Mouse (Mus musculus) hindbrain, embryonic 12.5 days (tissue): Measurements from ENCODE around the gene 1600014C10Rik. TPM values are rescaled to one million over a fixed set of nuclear protein-coding genes. Genes with fewer than 3 reads are reported as not detected.

Experiments used
- ATAC-seq: fragments of 200-750 bp; cut with Nextera tagmentation; 2 replicates; pipeline ENCODE4 v1.8.0; 2017; ENCODE audit warnings: moderate TSS enrichment; ENCODE audit not compliant: low FRiP score
- H3K27ac ChIP-seq: fragments of 300-500 bp; sonication (generic); 2 replicates; pipeline ENCODE4 v1.5.1; 2016; ENCODE audit warnings: mild to moderate bottlenecking
- H3K27me3 ChIP-seq: fragments of 300-500 bp; sonication (generic); 2 replicates; pipeline ENCODE4 v1.6.1; 2016; ENCODE audit warnings: mild to moderate bottlenecking
- H3K36me3 ChIP-seq: fragments of 300-500 bp; sonication (generic); 2 replicates; pipeline ENCODE4 v1.6.1; 2016; ENCODE audit warnings: mild to moderate bottlenecking
- H3K4me1 ChIP-seq: fragments of 300-500 bp; sonication (generic); 2 replicates; pipeline ENCODE4 v1.6.1; 2016
- H3K4me2 ChIP-seq: fragments of 300-500 bp; sonication (generic); replicated peaks from 2 replicates; pipeline ENCODE4 v1.6.1; 2016; ENCODE audit warnings: mild to moderate bottlenecking
- H3K4me3 ChIP-seq: fragments of 300-500 bp; sonication (generic); 2 replicates; pipeline ENCODE4 v1.5.1; 2016; ENCODE audit warnings: mild to moderate bottlenecking
- H3K9ac ChIP-seq: fragments of 300-500 bp; sonication (generic); 2 replicates; pipeline ENCODE4 v1.6.1; 2016; ENCODE audit warnings: mild to moderate bottlenecking, moderate library complexity
- H3K9me3 ChIP-seq: fragments of 300-500 bp; sonication (generic); replicated peaks from 2 replicates; pipeline ENCODE4 v1.6.1; 2016; ENCODE audit warnings: mild to moderate bottlenecking
- WGBS: fragments of 180-500 bp; shearing (Covaris S2); methylation state at CpG from one replicate; pipeline ENCODE4 v1.1.7; 2016; 5-methylcytosine and 5-hydroxymethylcytosine counted together
- polyA plus RNA-seq: library from polyadenylated mRNA; unstranded; fragments of >200 nt; fragmentation: Nextera tagmentation; extraction: Ambion mirVana; gene quantifications from 2 replicates; pipeline ENCODE4 v1.2.1, GENCODE M21; 2016

1600014C10Rik gene
- polyA plus RNA-seq, 1 experiment from 2014 or later: 22.3 TPM

DNA sequence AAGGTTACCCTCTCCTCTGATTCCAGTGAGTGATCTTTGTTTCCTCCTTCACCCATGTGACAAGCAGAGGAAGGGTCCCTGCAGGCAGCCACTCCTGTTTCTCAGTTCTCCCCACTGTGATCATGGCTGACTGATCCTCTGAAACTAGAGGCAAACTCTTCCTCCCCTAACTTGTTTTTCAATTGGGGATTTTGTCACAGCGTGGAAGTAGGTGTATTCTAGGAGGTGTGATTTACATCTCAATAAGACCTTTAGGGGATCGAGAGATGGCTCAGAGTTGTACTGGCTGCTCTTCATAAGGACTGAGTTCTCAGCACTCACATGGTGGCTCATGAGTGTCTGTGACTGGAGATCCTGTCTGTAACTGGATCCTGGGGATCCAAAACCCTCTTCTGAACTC is 22.8 kb downstream of the 1600014C10Rik start:
- no peaks in the 10 kb centered on the region for H3K36me3 ChIP-seq
- no peak for ATAC-seq
- H3K4me1 ChIP-seq: peaks cover under 1% of the 10 kb centered on the region; the same call in 1 of the 2 replicates
- no peak overlapping the region for H3K4me3 ChIP-seq
- H3K27me3 ChIP-seq: no peaks in the 10 kb centered on the region
- no peak overlapping the region for H3K9ac ChIP-seq
- WGBS: 14% methylated on average over 2 of the region's 2 CpGs
- no peak overlapping the region for H3K4me2 ChIP-seq
- no peak overlapping the region for H3K27ac ChIP-seq
- H3K9me3 ChIP-seq: no peaks in the 10 kb centered on the region; the same call in 1 of the 2 replicates

GRCm38 (mm10) chr7:38206564-38206963 is 23.5 kb downstream of the 1600014C10Rik start:
- H3K27ac ChIP-seq: no peak overlapping the region
- H3K4me3 ChIP-seq: no peak overlapping the region
- no peaks in the 10 kb centered on the region for H3K4me1 ChIP-seq
- no peak overlapping the region for H3K4me2 ChIP-seq
- H3K36me3 ChIP-seq: no peaks in the 10 kb centered on the region
- H3K9ac ChIP-seq: no peak overlapping the region
- ATAC-seq: no peak
- no peaks in the 10 kb centered on the region; the same call in 1 of the 2 replicates for H3K9me3 ChIP-seq
- no peaks in the 10 kb centered on the region for H3K27me3 ChIP-seq
- WGBS: 80% methylated on average over 3 of the region's 3 CpGs

- Histone ChIP-seq H3K27me3 (no peaks in the 10 kb centered on the region), H3K4me2 (no peak overlapping the region), H3K4me3 (no peak overlapping the region), H3K9ac (no peak overlapping the region), H3K36me3 (no peaks in the 10 kb centered on the region), H3K9me3 (no peaks in the 10 kb centered on the region; the same call in 1 of the 2 replicates), H3K4me1 (no peaks in the 10 kb centered on the region), H3K27ac (no peak overlapping the region)
- 73% methylated on average over 3 of the region's 3 CpGs for WGBS
- no peak for ATAC-seq
Observed at GRCm38 (mm10) chr7:38208969-38209368, 26.0 kb downstream of the 1600014C10Rik start.

DNA sequence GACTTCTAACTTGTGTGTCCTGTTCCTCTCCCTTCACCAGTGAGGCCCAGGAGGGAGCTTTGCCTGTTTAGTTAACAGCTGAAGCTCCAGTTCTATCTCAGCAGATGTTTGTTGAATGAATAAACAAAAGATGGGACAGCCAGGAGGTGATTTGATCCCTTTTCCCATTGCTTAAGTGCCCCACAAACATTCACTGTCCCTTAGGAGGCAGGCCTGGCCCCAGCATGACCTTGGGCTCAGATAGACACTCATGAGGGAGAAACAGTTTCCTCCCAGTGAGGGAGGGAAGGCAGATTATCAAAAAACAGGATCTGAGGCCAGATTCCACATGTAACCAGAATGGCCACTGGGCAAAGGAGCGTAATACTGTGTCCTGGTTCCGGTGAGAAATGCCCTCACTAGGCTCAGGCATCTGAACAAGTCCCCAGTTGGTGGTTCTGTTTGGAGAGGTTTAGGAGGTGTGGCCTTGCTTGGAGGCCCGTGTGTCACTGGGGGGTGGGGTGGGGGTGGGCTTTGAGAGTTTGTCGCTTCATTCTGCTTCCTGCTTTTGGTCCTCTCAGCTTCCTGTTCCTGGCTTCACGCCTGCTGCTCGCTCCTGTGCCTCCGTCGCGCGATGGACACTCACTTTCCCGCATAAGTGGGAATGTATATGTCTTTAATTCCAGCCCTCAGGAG is 26.6 kb downstream of the 1600014C10Rik start:
- no peaks in the 10 kb centered on the region for H3K36me3 ChIP-seq
- no peak for ATAC-seq
- H3K27ac ChIP-seq: no peak overlapping the region

GRCm38 (mm10) chr7:38212651-38213062 is 29.6 kb downstream of the 1600014C10Rik start:
- Histone ChIP-seq H3K27ac (no peak overlapping the region), H3K4me1 (no peaks in the 10 kb centered on the region; the same call in 1 of the 2 replicates), H3K4me3 (no peak overlapping the region), H3K9me3 (no peaks in the 10 kb centered on the region), H3K27me3 (no peaks in the 10 kb centered on the region), H3K9ac (no peak overlapping the region), H3K36me3 (no peaks in the 10 kb centered on the region), H3K4me2 (no peak overlapping the region)
- 68% methylated on average over 3 of the region's 3 CpGs for WGBS
- ATAC-seq: no peak

More for the DNA sequence above, 26.6 kb downstream of the 1600014C10Rik start:
- Histone ChIP-seq H3K4me2 (no peak overlapping the region), H3K27me3 (no peaks in the 10 kb centered on the region), H3K4me3 (no peak overlapping the region), H3K9me3 (no peaks in the 10 kb centered on the region), H3K4me1 (no peaks in the 10 kb centered on the region), H3K9ac (no peak overlapping the region)
- WGBS: 70% methylated on average over 11 of the region's 11 CpGs

DNA sequence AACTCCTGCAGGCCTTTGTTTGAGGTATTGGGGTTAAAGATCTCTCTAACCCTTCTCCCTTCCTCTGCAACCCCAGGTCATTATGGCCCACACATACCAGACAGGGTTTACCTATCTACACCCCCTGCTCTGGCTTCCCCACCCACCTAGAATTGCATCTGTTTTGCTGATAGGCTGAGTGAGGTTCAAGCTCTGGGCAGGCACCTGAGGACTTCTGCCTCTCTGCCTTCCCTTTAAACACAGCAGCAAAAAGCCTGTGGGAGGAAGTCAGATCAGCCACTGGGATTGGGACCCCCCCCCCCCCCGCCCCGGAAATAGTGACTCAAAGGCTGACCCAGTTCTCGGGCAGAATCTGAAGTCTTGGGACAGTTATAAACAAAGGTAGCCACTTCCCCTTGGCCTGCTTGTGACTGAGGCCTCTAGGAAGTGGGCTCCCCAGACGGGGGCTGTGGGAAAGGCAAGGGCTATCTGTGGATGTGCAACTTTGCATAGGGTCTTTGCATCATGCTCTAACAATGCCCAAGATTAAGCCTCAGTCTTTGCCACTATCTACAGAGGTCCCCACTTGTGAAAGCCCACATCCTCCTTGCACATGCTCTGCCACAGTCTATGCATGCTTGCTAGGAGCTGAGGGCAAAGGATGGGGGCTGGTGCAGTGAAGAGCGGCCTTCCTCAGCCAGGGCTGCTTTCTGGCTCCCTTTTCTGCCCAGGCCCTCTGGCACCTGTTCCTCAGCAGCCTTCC is 31.6 kb downstream of the 1600014C10Rik start:
- Histone ChIP-seq H3K36me3 (no peaks in the 10 kb centered on the region), H3K4me3 (no peak overlapping the region), H3K27ac (no peak overlapping the region), H3K9ac (no peak overlapping the region), H3K4me1 (no peaks in the 10 kb centered on the region; the same call in 1 of the 2 replicates), H3K9me3 (no peaks in the 10 kb centered on the region), H3K27me3 (no peaks in the 10 kb centered on the region), H3K4me2 (no peak overlapping the region)
- ATAC-seq: no peak
- 84% methylated on average over 5 of the region's 5 CpGs for WGBS

DNA sequence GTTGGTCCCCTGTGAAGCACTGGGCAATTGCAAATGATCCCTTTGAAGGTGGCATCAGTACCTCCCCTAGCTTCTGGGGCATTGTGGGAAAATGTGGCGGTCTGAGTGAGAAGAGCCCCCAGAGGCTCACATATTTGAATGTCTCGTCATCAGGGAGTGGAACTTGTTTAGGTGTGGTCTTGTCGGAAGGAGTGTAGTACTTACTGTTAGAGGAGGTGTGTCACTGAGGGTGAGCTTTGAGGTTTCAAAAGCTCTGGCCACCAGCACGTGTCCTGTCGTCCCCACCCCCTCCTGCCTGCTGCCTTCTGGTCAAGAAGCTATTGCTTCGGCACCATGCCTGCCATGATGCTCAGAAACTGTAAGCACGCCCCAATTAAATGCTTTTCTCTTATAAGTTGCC is 32.3 kb downstream of the 1600014C10Rik start:
- no peak for ATAC-seq
- Histone ChIP-seq H3K9me3 (no peaks in the 10 kb centered on the region), H3K36me3 (no peaks in the 10 kb centered on the region), H3K4me1 (no peaks in the 10 kb centered on the region; the same call in 1 of the 2 replicates), H3K27ac (no peak overlapping the region), H3K4me2 (no peak overlapping the region), H3K4me3 (no peak overlapping the region), H3K27me3 (no peaks in the 10 kb centered on the region), H3K9ac (no peak overlapping the region)
- WGBS: 80% methylated on average over 7 of the region's 7 CpGs

DNA sequence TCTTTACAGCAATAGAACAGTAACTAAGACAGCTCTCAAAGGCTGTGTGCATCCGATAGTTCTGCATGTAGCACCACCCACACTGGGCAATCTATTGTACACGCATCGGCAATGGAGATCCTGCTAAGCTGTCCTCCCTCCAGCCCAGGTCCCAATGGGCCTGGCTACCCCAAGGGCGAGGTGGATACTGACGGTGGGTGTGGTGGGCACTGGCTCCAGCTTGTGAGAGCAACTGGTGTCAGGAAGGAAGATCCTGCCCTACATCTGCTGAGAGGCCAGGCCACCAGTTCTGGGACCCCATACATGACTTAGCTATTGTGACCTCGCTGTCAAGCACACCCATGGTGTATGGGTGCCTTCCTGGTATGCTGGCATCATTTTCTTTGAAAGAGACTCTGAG is 32.7 kb downstream of the 1600014C10Rik start:
- no peak for ATAC-seq
- WGBS: 85% methylated on average over 6 of the region's 6 CpGs
- no peak overlapping the region for H3K9ac ChIP-seq

DNA sequence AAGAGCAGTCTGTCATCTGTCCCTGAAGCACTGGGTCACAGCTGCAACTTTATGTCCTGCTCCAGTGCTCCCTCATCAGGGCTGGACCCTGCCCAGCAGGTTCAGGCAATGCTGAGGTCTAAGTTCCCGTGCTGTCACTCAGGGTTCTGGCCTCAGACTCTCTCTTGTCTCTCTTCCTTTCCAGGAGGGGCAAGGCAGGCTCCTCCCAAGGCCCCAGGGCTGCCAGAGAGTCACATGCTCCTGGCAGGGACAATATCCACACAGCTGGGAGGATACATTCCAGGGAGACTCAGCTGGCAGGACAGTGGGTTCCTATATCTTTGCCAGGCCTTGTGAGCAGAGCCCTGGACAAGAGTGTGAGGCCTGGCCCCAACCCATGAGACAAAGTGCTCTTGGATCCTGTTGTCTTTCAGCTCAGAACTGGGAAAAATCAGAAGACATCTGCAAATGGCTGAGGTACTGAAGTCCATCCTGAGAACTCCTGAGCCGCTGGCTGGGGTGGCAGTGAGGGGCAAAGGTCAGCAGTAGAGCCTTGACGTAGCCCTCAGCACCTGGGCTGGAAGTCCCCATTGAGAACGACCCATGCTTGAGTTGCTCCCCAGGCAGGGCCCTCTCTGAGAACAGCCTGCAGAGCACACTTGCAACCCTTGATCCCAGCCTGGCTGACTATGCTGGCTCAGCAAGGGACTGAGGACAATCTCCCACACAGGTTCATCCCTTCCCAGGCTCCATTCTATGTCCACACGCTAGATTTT is 34.6 kb downstream of the 1600014C10Rik start:
- H3K36me3 ChIP-seq: no peaks in the 10 kb centered on the region
- 48% methylated on average over 5 of the region's 5 CpGs for WGBS
- no peak overlapping the region for H3K9ac ChIP-seq
- H3K9me3 ChIP-seq: no peaks in the 10 kb centered on the region
- H3K4me1 ChIP-seq: no peaks in the 10 kb centered on the region; the same call in 1 of the 2 replicates
- ATAC-seq: no peak
- H3K4me2 ChIP-seq: no peak overlapping the region
- H3K4me3 ChIP-seq: no peak overlapping the region
- H3K27me3 ChIP-seq: no peaks in the 10 kb centered on the region
- H3K27ac ChIP-seq: no peak overlapping the region

More for the DNA sequence above, 32.7 kb downstream of the 1600014C10Rik start:
- Histone ChIP-seq H3K4me2 (no peak overlapping the region), H3K27me3 (no peaks in the 10 kb centered on the region), H3K9me3 (no peaks in the 10 kb centered on the region), H3K4me1 (no peaks in the 10 kb centered on the region; the same call in 1 of the 2 replicates), H3K27ac (no peak overlapping the region), H3K36me3 (no peaks in the 10 kb centered on the region), H3K4me3 (no peak overlapping the region)

DNA sequence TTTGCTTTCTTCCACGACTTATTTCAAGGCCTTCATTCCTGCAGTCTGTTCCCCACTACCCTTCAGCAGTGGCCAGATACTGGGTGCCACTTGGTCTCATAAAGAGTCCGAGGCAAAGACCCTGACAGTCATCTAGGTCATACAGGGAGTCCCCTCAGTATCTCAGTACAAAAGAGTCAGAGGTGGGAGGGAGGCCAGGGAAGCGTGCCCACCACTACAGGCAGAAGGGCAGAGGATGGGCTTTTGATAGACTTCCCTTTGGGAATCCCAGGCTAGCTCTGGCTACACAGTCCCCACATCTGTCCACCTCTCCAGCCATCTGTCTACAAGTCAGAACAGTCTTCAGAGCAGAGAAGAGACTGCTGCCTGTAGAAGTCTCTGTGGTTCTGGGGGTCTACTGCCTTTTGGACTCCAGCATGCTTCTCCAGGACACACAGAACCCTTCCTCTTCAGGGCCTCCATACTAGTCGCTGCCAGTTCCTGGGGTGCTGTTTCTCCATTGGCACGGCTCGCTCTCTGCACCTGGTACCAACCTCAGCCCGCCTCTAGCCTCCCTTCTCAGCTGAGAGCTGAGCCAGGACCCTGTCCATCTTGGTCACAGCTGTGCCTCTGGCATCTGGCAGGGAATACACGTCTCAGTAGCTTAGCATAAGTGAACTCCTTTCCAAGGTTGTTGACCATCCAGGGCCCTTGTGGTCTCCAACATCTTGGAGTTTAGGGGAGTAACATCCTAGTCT is 35.8 kb downstream of the 1600014C10Rik start:
- H3K9ac ChIP-seq: no peak overlapping the region
- no peaks in the 10 kb centered on the region for H3K36me3 ChIP-seq
- ATAC-seq: no peak
- no peaks in the 10 kb centered on the region for H3K27me3 ChIP-seq
- 76% methylated on average over 8 of the region's 8 CpGs for WGBS
- no peak overlapping the region for H3K4me3 ChIP-seq
- no peaks in the 10 kb centered on the region; the same call in 1 of the 2 replicates for H3K4me1 ChIP-seq
- H3K27ac ChIP-seq: no peak overlapping the region
- no peak overlapping the region for H3K4me2 ChIP-seq
- H3K9me3 ChIP-seq: no peaks in the 10 kb centered on the region

GRCm38 (mm10) chr7:38219526-38219925 is 36.5 kb downstream of the 1600014C10Rik start:
- no peaks in the 10 kb centered on the region for H3K9me3 ChIP-seq
- H3K9ac ChIP-seq: no peak overlapping the region
- H3K27ac ChIP-seq: no peak overlapping the region
- H3K4me2 ChIP-seq: no peak overlapping the region
- H3K4me3 ChIP-seq: no peak overlapping the region
- H3K27me3 ChIP-seq: no peaks in the 10 kb centered on the region
- H3K4me1 ChIP-seq: no peaks in the 10 kb centered on the region; the same call in 1 of the 2 replicates
- H3K36me3 ChIP-seq: no peaks in the 10 kb centered on the region
- WGBS: 86% methylated on average over 4 of the region's 4 CpGs
- ATAC-seq: no peak
